Mouse (Mus musculus) lung, adult 2 months (tissue): Measurements from ENCODE around the gene Erbin.

Source experiments
- CTCF ChIP-seq: fragments of 200-500 bp; IDR thresholded peaks from 2 replicates; pipeline ENCODE4 v1.5.1; 2011; ENCODE audit warnings: mild to moderate bottlenecking, low read length, control low read depth; ENCODE audit not compliant: insufficient read depth
- POLR2A ChIP-seq: fragments of 200-500 bp; IDR thresholded peaks from 2 replicates; pipeline ENCODE4 v1.6.1; 2011; ENCODE audit warnings: low read depth, mild to moderate bottlenecking, control low read depth, low read length, borderline replicate concordance; ENCODE audit errors: extremely low read depth

DNA sequence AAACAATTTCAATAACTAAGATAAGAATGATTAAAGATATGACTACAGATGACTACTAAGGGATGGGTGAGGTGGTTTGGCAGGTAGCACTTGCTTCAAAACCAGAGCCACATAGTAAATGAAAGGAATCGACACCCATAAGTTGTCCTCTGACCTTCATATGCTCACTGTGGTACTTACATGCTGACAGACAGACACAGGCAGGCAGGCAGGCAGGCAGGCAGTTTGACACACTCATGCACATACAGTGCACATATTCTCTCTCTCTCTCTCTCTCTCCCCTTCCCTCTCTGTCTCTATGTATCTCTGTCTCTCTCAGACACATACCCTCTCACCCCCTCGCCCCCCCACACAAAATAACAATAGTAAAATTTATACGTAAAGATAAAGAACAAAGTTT is 10.4 kb downstream of the Erbin start:
- TF ChIP-seq POLR2A (no peak), CTCF (no peak)
